Mouse (Mus musculus): ENCODE data around the gene Gm10382. TPM values are rescaled to one million over a fixed set of nuclear protein-coding genes. Genes with fewer than 3 reads are reported as not detected.
A peak's percentile ranks its signal among the peaks of the same experiment; 100 is the strongest.
"Not testable (repeated sequence)": the region's sequence is repeated elsewhere in the genome, so short reads cannot be mapped to it uniquely, and the experiment has no call there.

Gene Gm10382
- polyA plus RNA-seq, 1 experiment from 2014 or later, result 0.32 TPM

DNA sequence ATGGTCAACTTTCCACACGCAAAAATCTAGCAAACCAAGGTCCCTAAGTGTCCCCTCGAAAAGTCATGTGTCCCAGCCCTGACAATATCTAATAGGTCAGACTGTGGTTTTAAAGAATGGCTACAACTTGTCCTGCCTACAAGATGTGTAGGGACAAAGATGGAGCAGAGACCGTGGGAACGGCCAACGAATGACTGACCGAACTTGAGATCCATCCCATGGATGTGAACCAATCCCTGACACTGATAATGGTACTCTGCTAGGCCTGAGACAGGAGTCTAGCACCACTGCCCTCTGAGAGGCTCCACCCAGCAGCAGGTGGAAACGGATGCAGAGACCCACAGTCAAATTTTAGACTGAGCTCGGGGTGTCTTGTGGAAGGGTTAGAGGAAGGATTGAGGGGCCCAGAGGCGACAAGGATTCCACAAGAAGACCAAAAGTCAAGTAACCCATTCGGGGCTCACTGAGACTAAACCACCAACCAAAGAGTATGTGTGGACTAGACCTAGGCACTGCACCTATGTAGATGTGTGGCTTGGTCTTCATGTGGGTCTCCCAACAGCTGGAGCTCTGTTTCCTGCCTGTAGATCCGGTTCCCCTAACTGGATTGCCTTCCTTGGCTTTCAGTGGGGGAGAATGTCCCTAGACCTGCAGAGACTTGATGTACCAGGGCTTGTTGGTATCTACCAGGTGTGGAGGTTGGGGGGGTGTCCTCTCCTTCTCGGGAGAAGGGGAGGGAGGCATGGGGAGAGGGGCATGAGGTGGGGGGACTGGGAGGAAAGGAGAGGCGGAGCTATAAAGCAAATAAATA, 18.1 kb downstream of the Gm10382 start:
- H3K27ac ChIP-seq (ENCODE audit: low read length), result peak overlapping the region; percentile 90

GRCm38 (mm10) chr5:125407910-125408575, 18.9 kb downstream of the Gm10382 start:
- ATAC-seq (ENCODE audit: insufficient read depth, low FRiP score), result no peak
- no peak overlapping the region for H3K9ac ChIP-seq (ENCODE audit: low read length)
- H3K4me1 ChIP-seq (ENCODE audit: control insufficient read depth, insufficient read depth, low read length), result peaks cover 18% of the 10 kb centered on the region
- no peaks in the 10 kb centered on the region for H3K36me3 ChIP-seq (ENCODE audit: control insufficient read depth, insufficient read depth, low read length)
- no peak overlapping the region for H3K4me2 ChIP-seq (ENCODE audit: low read depth, low read length)
- H3K27me3 ChIP-seq (ENCODE audit: control insufficient read depth, insufficient read depth, low read length), result no peaks in the 10 kb centered on the region
- 66% methylated on average over 14 of the region's 14 CpGs for WGBS
- no peak overlapping the region for H3K27ac ChIP-seq (ENCODE audit: low read length)
- H3K9me3 ChIP-seq (replicated peaks; ENCODE audit: control insufficient read depth, low read length), result no peaks in the 10 kb centered on the region
- no peak overlapping the region for H3K4me3 ChIP-seq (replicated peaks; ENCODE audit: low read length)

More for the DNA sequence above, 18.1 kb downstream of the Gm10382 start:
- peak overlapping the region; percentile 79 for H3K9ac ChIP-seq (ENCODE audit: low read length)
- 53% methylated on average over 13 of the region's 13 CpGs for WGBS
- no peaks in the 10 kb centered on the region for H3K27me3 ChIP-seq (ENCODE audit: control insufficient read depth, insufficient read depth, low read length)
- no peaks in the 10 kb centered on the region for H3K36me3 ChIP-seq (ENCODE audit: control insufficient read depth, insufficient read depth, low read length)
- peaks cover 18% of the 10 kb centered on the region for H3K4me1 ChIP-seq (ENCODE audit: control insufficient read depth, insufficient read depth, low read length)
- H3K9me3 ChIP-seq (replicated peaks; ENCODE audit: control insufficient read depth, low read length), result no peaks in the 10 kb centered on the region
- H3K4me2 ChIP-seq (ENCODE audit: low read depth, low read length), result peak overlapping the region; percentile 69
- no peak for ATAC-seq (ENCODE audit: insufficient read depth, low FRiP score)
- H3K4me3 ChIP-seq (replicated peaks; ENCODE audit: low read length), result peak overlapping the region; percentile 71

DNA sequence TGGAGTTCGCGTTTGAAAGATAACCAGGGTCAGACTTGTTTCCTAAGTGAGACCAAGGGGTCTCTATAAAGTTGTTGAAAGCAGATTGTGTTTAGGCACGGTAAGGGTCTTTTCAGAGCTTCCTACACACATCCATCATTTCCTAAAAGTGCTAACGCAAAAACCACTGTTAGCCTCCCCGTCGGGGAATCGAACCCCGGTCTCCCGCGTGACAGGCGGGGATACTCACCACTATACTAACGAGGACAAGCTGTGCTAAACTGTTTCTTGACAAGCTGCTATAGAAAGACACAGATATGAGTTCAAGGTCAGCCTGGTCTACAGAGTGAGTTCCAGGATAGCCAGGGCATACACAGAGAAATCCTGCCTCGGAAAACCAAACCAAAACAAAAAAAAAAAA, 19.7 kb downstream of the Gm10382 start:
- Histone ChIP-seq H3K36me3 (ENCODE audit: control insufficient read depth, insufficient read depth, low read length) (no peaks in the 10 kb centered on the region), H3K9me3 (replicated peaks; ENCODE audit: control insufficient read depth, low read length) (no peaks in the 10 kb centered on the region), H3K9ac (ENCODE audit: low read length) (peak overlapping the region; percentile 59; the same call in 1 of the 2 replicates), H3K27me3 (ENCODE audit: control insufficient read depth, insufficient read depth, low read length) (no peaks in the 10 kb centered on the region), H3K4me2 (ENCODE audit: low read depth, low read length) (peak overlapping the region; percentile 57), H3K4me3 (replicated peaks; ENCODE audit: low read length) (peak overlapping the region; percentile 48), H3K4me1 (ENCODE audit: control insufficient read depth, insufficient read depth, low read length) (peaks cover 18% of the 10 kb centered on the region), H3K27ac (ENCODE audit: low read length) (0 out of 2 replicates have a peak overlapping the region, but pooled peaks have one; percentile 34)
- ATAC-seq (ENCODE audit: insufficient read depth, low FRiP score), result peak; percentile 38; the same call in 1 of the 2 replicates
- under 1% methylated on average over 13 of the region's 13 CpGs for WGBS

- H3K27ac ChIP-seq (ENCODE audit: low read length), result 0 out of 2 replicates have a peak overlapping the region, but pooled peaks have one; percentile 34
- peaks cover 18% of the 10 kb centered on the region for H3K4me1 ChIP-seq (ENCODE audit: control insufficient read depth, insufficient read depth, low read length)
- H3K4me2 ChIP-seq (ENCODE audit: low read depth, low read length), result peak overlapping the region; percentile 57
- no peak for ATAC-seq (ENCODE audit: insufficient read depth, low FRiP score)
- H3K9ac ChIP-seq (ENCODE audit: low read length), result peak overlapping the region; percentile 59; the same call in 1 of the 2 replicates
- H3K36me3 ChIP-seq (ENCODE audit: control insufficient read depth, insufficient read depth, low read length), result no peaks in the 10 kb centered on the region
- H3K27me3 ChIP-seq (ENCODE audit: control insufficient read depth, insufficient read depth, low read length), result no peaks in the 10 kb centered on the region
- H3K9me3 ChIP-seq (replicated peaks; ENCODE audit: control insufficient read depth, low read length), result no peaks in the 10 kb centered on the region
- WGBS, result 11% methylated on average over 20 of the region's 20 CpGs
- peak overlapping the region; percentile 48 for H3K4me3 ChIP-seq (replicated peaks; ENCODE audit: low read length)
Observed at GRCm38 (mm10) chr5:125409348-125410090, 20.4 kb downstream of the Gm10382 start.

DNA sequence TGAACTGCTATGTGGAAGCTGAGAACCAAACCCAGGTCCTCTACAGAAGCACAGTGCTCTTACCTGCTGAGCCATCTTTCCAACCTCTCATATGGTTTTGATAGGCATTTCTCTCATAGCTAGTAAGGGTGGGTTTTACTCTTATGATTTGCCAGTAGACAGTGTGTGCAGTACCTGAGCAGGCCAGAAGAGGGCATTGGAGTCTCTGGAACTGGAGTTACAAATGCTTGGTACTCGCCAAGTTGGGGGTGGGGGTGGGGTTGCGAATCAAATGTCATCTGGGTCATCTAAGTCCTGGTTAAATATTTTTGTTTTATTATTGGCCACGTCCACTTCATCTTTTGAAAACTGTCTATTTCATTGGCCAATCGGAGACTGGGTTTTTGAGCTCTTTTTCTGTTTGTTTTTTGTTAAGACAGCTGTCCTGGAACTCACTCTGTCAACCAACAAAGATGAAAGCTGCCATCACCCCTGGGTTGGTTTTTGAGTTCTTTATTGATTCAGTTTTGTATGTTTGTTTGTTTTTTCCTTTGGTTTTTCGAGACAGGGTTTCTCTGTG, 22.9 kb downstream of the Gm10382 start:
- no peak overlapping the region for H3K4me3 ChIP-seq (replicated peaks; ENCODE audit: low read length)
- no peaks in the 10 kb centered on the region for H3K9me3 ChIP-seq (replicated peaks; ENCODE audit: control insufficient read depth, low read length)
- H3K27ac ChIP-seq (ENCODE audit: low read length), result no peak overlapping the region
- peaks cover 16% of the 10 kb centered on the region; the same call in 1 of the 2 replicates for H3K36me3 ChIP-seq (ENCODE audit: control insufficient read depth, insufficient read depth, low read length)
- no peaks in the 10 kb centered on the region for H3K27me3 ChIP-seq (ENCODE audit: control insufficient read depth, insufficient read depth, low read length)
- WGBS, result 62% methylated on average over 5 of the region's 5 CpGs
- no peak overlapping the region for H3K4me2 ChIP-seq (ENCODE audit: low read depth, low read length)
- H3K4me1 ChIP-seq (ENCODE audit: control insufficient read depth, insufficient read depth, low read length), result peaks cover 13% of the 10 kb centered on the region
- ATAC-seq (ENCODE audit: insufficient read depth, low FRiP score), result no peak
- H3K9ac ChIP-seq (ENCODE audit: low read length), result no peak overlapping the region

GRCm38 (mm10) chr5:125412536-125412935, 23.4 kb downstream of the Gm10382 start:
- H3K4me3 ChIP-seq (replicated peaks; ENCODE audit: low read length); H3K9me3 ChIP-seq (replicated peaks; ENCODE audit: control insufficient read depth, low read length); H3K27me3 ChIP-seq (ENCODE audit: control insufficient read depth, insufficient read depth, low read length); H3K27ac ChIP-seq (ENCODE audit: low read length); ATAC-seq (ENCODE audit: insufficient read depth, low FRiP score); H3K4me2 ChIP-seq (ENCODE audit: low read depth, low read length); H3K4me1 ChIP-seq (ENCODE audit: control insufficient read depth, insufficient read depth, low read length); H3K9ac ChIP-seq (ENCODE audit: low read length): not testable (repeated sequence)
- H3K36me3 ChIP-seq (ENCODE audit: control insufficient read depth, insufficient read depth, low read length), result peaks cover 16% of the 10 kb centered on the region; the same call in 1 of the 2 replicates
- 87% methylated on average over 8 of the region's 8 CpGs for WGBS

DNA sequence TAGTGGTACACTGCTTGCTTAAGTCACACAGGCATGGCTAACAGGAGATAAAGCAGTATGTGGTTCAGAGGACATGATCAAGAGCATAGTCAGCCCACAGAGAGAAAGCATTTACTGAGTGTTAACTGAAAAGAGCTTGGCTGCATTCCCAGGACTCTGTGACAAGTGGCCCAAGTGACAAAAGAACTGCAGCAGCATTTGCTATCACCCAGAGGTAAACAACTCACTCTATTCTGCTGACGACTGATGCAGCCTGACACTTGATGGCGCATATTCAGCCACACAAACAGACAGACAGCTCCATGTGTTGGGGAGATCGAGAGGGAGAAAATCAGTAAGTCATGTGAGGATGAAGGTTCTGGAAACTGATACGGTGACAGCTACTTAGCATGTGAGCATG, 24.6 kb downstream of the Gm10382 start:
- ATAC-seq (ENCODE audit: insufficient read depth, low FRiP score), result no peak
- 82% methylated on average over 4 of the region's 4 CpGs for WGBS
- no peak overlapping the region for H3K4me2 ChIP-seq (ENCODE audit: low read depth, low read length)
- H3K9me3 ChIP-seq (replicated peaks; ENCODE audit: control insufficient read depth, low read length), result no peaks in the 10 kb centered on the region
- H3K4me3 ChIP-seq (replicated peaks; ENCODE audit: low read length), result no peak overlapping the region
- no peak overlapping the region for H3K9ac ChIP-seq (ENCODE audit: low read length)
- peaks cover 20% of the 10 kb centered on the region; the same call in 1 of the 2 replicates for H3K36me3 ChIP-seq (ENCODE audit: control insufficient read depth, insufficient read depth, low read length)
- no peak overlapping the region for H3K27ac ChIP-seq (ENCODE audit: low read length)
- H3K4me1 ChIP-seq (ENCODE audit: control insufficient read depth, insufficient read depth, low read length), result peaks cover 9% of the 10 kb centered on the region
- no peaks in the 10 kb centered on the region for H3K27me3 ChIP-seq (ENCODE audit: control insufficient read depth, insufficient read depth, low read length)

- Histone ChIP-seq H3K9ac (ENCODE audit: low read length) (no peak overlapping the region), H3K4me1 (ENCODE audit: control insufficient read depth, insufficient read depth, low read length) (no peaks in the 10 kb centered on the region), H3K9me3 (replicated peaks; ENCODE audit: control insufficient read depth, low read length) (no peaks in the 10 kb centered on the region), H3K4me2 (ENCODE audit: low read depth, low read length) (no peak overlapping the region), H3K4me3 (replicated peaks; ENCODE audit: low read length) (no peak overlapping the region), H3K27ac (ENCODE audit: low read length) (no peak overlapping the region), H3K36me3 (ENCODE audit: control insufficient read depth, insufficient read depth, low read length) (peaks cover 33% of the 10 kb centered on the region), H3K27me3 (ENCODE audit: control insufficient read depth, insufficient read depth, low read length) (no peaks in the 10 kb centered on the region)
- WGBS, result 89% methylated on average over 8 of the region's 8 CpGs
- ATAC-seq (ENCODE audit: insufficient read depth, low FRiP score), result no peak
Observed at GRCm38 (mm10) chr5:125416183-125416582, 27.1 kb downstream of the Gm10382 start.
